Mouse (Mus musculus) layer of hippocampus, adult 9-10 months (tissue): ENCODE measurements around the gene Ltv1.

Source experiments
- DNase-seq: peaks from one replicate; pipeline ENCODE4 v3.0.0; 2022; ENCODE audit warnings: low spot score

Ltv1 gene

DNA sequence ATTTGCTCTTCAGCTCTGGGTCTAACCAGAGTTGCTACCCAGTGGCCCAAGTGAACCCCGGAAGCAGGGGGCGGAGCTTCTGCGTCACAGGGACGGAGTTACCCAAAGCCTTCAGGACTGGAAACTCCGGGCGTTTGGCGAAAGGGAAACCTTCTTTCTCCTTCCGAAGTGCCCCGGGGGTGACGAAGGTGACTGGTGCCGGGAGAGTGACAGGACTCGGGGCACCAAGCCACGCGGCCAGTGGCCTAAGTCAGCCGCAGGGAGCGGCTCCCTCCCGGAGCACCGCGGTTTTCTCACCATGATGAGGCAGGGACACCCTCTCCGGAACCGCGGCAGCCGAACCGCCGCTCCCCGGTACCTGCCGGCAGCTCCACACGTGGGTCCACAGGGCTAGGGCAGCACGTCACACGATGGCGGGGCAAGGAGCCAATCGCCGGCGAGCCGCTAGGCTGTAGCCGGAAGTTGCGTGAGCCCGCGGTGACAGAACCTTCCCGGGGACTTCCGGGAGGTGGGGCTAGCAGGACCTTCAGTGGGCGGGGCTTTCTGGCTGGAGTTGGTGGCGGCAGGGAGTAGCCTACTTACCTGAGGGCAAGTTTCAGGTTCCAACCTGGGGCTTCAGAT lies at the start of gene Ltv1:
Ltv1 (minus strand) TSS at position 438 of the 621 bp plus-strand sequence.
- peak; percentile 84 for DNase-seq

DNA sequence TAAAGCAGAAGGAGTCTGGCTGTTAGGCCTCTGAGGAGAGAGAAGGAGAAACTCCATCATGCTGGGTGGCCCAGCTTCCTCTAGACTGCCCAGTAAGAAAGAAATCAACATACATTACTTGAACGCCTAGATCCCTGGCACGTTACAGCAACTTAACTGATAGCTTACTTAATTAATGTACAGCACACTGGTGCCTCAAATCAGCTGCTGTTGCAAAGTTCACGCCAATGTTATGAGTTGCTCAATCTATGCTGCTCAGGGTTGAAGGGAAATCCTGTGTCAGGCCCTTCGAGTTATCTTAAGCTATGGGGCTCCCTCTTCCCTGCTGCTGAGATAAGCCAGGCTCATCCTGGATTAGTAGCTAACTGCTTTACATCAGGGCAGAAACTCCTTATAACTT lies 47.5 kb upstream of the Ltv1 start:
- DNase-seq, result no peak

DNA sequence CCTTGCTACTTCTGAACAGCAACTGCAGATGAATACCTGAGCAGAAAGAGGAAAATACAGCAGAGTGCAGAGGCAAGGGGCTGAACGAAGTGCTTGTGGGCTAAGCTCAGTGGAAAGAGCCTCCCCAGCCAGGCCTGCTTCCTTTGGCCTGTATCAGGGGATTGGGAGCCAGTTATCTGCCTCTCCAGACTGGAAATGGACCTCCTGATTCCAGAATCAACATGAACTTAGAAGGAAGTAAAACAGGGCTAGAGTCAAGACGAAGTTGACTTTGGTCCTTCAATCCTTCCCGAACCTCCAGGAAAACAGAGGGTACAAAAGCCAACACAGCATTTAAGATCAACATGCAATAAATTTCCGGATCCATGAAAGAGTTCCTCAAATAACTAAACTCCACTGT lies 45.2 kb upstream of the Ltv1 start:
- DNase-seq, result no peak

DNA sequence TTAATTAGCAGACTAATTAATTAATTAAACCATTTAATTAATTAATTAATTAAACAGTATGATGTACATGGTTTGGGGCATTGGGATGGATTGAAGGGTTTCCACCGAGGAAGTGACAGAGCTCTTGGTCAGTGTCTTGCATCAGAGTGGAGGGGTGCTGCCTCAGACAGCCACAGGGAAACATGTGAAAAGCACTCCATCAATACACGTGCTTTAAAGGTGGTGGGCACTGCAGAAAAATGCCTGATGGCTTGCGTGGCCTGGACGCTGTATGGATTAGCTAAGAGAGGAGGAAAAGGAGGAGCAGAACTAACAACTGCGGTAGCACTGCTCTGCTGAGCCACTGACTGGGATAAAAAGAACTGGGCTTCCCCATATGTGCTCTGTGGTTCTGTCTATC lies 43.9 kb upstream of the Ltv1 start:
- no peak for DNase-seq

DNA sequence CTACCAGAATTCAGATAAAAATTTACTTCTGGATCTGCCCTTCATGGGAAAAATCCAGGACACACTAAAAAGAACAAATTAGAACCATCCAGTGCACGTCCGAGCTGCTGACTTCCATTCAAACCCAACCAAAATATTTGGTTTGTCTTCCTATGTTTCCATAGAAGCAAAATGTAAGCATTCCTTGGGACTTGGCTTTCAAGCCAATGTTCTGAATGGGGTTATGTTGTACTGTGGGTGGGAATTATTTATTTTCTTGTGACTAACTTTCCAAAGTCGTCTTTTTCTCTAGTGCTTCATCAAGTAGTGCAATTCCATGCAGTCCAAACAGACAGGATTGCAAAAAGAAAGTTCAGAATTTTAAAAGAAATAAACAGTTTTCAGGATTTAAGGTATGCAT lies 41.5 kb upstream of the Ltv1 start:
- DNase-seq, result no peak

DNA sequence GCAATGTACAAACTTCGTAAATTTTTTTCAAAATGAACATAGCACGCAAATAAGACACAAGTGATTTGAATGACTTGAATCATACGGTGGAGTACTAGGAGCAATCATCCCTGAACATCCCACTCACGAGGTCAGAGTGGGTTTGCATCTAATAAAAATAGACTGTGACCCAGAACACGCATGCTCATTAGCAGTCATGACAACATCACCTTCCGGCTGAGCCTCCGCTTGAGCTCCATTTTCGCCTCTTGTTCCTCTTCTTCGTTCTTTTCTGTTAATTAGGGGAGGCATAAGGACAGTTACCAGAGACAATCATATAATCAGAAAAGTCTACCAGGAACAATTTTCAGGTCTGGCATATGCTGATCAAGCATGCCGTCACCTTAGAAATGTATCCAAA lies 41.0 kb upstream of the Ltv1 start:
- no peak for DNase-seq

DNA sequence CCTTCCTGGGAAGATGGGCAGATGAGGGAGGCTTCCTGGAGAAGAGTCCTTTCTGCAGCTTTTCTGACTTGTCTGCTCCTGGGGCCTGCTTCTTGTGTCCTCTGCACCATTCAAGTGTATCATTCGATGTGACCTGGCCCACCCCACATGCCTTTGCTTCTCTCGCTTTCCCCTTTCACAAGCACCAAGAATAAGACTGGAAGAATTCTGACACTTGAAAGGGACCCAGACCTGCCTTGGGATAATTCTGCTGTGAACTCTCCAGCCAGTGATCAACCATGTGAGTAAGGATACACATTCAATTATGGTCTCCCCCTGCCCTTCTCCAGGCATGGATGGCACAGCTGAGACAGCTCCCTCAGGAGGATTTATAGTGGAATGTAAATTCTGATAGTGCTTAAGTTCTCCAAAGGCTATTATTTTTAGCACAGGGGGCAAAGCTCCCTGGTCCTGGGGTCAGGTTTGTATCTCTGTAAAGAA lies 40.2 kb upstream of the Ltv1 start:
- no peak for DNase-seq

DNA sequence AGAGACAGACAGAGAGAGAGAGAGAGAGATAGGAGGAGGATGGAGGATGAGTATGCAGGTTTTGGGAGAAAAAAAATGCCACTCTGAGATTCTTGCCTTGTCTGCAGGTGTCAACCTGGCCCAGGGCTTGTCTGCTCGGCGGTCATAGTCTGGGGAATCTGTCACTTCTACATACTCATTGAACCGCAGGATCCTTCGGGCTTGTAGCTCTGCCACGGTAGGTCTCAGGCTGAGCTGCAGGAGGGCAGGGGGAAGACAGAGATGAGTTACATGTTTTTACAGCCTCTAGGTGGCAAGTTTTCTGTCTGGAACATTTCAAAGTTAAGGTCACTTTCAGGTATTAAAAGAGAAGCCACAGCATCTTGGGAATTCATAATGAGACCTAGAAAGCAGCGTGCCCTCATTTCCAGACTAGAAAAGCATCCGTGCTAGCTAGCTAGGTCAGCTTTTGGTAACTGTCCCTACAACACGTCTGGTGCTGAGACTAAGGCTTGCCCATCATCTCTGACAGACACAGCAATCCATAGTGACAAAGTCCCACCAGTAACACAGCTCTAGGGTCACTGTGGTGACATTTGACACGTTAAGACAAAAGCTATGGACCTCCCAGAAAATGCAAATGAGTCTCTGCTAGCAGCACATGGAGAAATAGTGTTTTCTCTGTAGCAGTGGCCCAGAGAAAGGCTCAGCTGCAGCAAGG lies 39.6 kb upstream of the Ltv1 start:
- DNase-seq, result no peak

DNA sequence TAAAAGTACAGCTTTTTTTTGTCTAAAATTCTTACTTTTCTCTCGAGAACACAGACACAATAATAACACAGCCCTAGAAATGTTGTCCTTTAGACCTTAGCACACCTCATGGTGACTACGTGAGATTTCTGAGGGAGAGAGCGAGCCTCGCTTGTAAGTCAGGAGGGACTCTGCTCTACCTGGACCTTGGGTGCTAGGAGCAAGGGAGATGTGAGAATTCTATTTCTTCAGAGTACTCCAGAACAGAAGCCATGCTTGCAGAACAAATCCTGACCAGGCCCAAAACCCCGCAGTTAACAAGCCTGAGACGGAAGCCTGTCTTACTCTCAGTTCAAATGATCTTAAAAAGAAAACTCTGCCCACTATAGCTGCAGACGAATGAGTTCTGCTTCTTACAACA lies 37.7 kb upstream of the Ltv1 start:
- no peak for DNase-seq

DNA sequence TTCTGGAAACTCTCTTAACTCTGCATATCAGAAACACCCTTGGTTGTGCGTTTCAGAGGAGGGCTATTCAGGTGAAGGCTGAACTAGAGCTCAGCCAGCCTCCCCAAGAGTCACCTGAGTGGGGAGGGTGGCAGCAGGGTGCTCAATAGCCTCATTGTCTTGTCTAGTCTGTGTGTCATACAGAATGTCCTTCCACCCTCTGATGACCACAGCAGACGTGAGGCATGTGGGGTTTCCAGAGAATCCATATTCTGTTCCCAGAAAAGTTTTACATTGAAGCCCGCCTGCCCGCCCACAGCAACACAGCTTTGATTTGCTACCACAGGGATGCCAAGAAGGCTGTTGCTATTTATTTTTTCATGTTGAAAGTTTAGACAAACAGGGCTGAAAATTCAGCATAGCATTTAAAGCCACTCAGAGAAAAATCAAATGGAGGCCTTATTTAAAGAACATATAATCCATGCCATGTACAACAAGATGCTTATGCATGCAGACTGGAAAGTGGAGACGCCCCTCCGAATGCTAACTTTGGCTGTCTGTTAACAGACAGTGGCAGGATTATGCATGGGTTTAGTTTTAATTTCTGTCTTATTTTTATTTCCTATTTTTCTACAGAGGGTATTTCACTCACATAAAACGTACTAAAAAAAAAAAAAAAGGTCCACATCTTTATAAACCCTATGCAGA lies 32.6 kb upstream of the Ltv1 start:
- no peak for DNase-seq

DNA sequence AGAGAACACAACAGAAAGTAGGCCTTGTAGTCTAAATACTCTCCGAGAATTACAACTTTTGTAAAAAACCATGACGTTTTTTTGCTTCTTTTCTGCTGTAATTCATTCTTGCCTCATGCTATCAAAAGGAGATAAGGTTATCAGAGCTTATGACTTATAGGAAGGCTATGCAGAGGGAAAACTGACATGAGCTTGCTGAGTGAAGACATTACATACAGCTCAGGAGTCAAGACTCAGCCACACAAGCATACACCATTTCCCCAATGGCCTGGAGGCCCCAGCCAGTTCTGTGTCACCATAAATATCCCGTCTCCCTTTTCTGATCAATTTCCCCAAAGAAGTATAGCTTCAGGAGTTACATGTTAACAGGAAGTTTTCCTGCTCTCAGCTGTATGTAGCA lies 29.2 kb upstream of the Ltv1 start:
- no peak for DNase-seq

DNA sequence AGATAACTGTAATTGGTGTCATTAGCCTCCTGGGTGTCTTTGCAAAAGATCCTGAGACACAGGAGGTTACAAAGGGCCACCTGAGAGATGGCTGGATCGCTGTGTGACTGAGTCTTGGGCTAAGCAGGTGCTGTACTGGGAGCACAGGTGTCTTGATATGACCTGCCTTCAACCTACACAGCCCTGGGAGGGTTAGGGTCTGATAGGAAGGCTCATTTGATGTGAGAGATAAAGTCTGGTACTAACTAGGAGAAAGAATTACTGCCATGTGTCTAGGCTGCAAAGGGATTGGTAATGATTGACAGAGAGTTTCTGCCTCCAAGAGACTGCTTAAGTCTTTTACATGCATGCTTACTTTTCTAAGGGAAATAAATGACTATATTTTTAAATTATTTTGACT lies 27.1 kb upstream of the Ltv1 start:
- no peak for DNase-seq

DNA sequence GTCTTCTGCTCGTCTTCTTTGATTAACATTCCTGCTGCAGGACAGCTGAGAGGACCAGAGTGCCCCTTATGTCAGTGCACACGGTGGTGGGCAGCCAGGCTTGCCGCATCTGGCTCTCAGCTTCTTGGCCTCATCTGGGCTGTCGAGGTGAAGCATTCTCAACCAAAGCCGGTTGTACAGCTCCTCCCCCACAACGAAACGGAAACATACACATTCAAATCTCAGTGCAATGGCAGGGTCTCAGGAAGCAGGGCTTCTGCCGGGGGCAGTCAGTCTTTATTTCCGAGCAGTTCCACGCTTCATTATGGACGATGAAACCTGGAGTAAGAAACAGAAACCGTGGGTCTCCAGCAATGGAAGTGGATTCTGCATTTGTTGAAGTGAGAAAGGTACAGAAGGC lies 21.0 kb upstream of the Ltv1 start:
- no peak for DNase-seq

DNA sequence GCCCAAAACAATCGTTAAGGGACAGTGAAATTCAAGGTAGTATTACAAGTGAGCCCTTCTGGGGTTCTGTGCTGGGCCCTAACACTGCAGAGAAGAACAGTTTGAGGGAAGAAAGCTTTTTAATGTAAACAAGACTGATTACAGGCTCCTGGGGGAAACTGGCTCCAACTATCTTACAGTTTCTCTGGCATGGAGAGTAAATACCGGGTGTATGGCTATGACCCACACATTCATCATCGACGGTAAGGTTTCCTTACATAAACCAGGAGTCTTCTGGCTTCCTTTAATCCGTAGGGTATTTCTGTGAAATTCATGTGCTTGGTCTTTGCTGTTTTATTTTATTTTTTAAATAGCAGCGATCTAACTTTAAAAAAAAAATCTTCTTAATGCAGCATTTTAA lies 19.9 kb upstream of the Ltv1 start:
- no peak for DNase-seq

DNA sequence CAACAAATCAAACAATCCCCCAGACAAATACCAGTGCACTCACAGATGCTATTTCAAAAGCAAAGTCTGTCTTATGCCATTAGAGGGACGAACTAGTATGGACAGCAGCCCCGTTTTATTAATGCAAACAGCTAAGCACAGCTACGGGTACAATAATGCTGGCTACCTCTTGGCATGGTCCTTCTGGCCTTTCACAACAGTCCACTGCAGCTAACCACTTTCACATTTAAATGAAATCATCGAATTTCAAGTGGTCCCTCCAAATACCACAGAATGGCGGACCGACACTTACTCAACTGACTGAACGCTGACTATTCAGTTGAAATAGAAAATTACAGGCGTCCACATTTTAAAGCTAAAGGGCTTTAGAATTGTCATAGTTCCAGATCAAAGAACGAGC lies 19.4 kb upstream of the Ltv1 start:
- no peak for DNase-seq

DNA sequence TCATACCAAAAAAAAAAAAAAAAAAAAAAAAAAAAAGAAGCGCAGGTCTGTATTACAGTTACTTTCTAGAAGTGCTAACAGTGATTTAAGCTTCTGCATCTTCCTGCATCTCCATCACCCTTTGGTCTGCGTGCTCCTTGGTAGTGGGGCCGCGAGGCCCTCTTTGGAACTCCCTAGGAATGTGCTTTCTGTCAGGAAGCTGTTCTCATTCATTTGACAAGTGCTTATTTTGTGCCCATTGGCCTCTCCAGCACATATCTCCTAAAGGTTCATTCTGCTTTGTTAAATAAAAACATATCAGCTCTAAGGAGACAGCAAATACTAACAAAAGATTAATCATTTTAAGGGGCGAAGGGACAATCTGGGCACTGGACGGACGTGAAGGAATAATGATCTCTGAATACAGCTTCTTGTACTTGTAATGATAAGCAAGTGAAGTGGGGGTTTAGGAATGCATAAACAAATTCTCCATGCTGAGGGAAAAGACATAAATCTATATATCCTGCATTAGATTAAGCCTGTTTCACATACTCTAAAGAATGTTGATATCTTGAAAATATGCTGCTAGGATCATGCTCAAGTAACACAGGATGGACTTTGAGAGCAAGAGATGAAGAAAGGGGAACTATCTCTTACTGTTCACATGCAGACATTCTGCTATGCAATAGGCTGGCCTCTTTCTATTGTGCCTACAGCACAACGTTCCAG lies 17.1 kb upstream of the Ltv1 start:
- no peak for DNase-seq

DNA sequence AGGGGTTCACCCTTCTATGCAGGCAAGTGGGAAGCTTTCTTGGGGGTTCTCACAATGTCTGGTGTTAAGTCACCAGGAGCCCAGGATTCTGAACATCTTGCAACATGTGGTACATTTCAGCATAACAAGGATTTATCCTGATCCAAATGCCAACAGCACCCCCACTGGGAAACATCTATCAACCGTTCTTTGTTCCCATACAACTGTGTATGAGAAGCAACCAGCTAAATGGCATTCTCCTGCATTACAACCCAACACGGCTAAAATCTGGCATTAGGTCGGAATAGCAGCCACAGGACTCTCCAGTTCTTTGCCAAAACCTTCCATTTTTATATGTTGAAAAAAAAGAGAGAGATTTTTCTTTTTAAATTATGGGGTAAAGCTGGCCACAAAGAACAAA lies 16.5 kb upstream of the Ltv1 start:
- DNase-seq, result no peak

DNA sequence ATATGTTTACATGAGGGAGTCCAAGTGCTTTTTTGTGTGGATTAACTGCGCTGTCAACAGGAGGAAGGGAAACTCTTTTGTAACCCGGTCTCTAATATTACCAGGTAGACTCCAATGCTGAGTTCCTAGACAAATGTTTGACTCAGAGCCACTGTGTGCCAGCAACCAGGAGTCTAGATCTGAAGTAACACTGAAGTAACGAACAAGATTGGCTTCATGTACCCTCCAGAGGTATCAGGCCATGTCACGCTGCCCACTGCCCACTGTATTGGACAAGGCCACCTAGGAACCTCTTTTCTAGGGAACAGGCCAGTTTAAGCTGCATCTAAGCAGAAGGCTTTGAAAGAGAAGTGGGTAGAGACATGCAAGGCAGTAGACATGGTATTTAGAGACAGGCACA lies 16.1 kb upstream of the Ltv1 start:
- no peak for DNase-seq

DNA sequence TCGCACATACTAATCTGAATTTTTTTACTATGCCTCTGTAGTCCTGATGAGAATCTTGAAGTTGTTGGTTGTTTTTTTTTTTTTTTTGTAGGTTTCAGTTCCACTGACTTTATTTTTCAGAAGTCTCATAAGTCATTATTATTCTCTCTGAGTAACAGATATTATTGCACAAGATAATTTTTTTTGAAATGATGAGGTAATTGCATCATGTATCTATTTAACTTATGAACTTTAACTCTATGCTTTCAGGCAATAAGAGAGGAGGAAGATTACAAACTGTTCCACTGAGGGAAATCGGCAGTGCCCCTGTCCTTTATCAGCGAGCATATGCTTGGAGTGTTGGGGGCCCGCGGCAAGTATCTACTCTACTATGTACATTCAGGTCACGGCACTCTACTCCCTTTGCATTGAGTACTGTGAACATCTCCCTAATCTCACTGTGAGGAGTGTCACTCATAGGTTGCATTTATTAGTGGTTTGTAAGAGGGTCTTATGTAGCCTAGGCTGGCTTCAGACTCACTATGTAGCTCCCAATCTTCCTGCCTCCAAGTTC lies 8.8 kb upstream of the Ltv1 start:
- no peak for DNase-seq

DNA sequence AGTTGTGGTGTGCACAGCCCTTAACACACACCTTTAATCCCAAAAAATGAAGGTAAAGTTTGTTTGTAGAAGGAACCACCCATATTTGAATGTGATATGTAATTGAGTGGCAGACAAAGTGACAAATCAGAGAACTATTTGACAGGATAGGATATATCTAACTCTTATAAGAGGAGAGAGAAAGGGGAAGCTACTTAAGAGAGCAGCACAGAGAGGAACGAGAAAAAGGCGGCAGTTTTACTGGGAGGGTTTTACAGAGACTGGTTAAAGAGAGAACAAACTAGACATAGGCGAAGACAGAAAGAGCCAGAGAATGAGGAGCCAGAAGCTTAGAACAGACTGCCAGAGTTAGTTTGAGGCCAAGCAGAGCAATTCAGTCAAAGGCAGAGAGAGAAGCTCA lies 7.9 kb upstream of the Ltv1 start:
- no peak for DNase-seq

DNA sequence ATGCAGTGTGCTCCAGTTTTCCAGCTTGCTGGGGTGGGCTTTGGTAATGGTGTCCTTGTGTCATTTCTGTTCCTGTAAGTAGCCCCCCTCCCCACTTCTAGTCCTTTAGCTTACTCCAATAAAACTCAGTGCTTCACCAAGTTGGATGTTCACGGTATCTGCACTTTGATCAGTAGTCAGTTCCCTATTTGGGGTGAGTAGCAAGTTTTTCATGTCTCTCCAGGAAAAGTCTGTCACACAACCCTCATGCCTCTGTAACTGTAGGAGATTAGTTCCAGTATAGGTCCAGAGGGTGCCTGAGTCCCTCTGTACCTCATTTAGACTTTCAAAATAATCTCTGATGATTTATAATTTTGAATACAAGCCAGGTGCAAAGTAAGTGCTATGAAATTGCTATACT lies 6.3 kb upstream of the Ltv1 start:
- DNase-seq, result no peak

DNA sequence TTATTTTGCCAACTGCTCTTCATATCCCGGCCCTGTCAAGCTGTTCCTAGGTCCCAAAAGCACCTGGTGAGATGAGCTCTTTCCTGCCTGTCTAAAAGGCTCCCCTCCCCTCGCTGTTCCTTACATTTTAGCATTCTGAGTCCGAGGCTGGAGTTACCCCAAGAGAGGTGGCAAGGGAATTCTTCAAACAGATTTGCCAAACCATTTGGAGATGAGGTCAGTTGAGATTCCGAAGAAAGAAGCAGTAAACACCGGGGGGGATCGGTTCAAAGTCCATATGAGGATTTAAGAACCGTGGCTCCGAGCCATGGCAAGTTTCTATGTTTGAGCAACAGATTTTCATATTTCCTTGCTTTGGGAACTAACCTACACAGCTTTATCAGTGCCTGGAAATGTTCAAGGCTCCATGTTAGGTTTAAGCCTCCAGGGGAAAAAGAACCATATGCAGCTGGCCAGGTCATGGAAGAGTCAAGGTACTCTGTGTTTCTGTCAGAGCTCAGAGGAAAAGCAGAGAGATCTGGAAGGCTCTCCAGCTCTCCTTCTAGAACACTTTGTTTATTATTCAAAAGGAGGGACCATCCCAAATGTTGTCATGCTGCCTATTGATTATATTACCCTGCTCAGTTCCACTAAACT lies 4.0 kb upstream of the Ltv1 start:
- no peak for DNase-seq
